Mouse (Mus musculus): Measurements from ENCODE around the gene Zfp53. TPM values are rescaled to one million over a fixed set of nuclear protein-coding genes. Genes with fewer than 3 reads are reported as not detected.
"Not testable (repeated sequence)": the region's sequence is repeated elsewhere in the genome, so short reads cannot be mapped to it uniquely, and the experiment has no call there.

The Zfp53 gene
- 1 to 10 TPM; 2.5 to 2.9 TPM for total RNA-seq (2021)

- peak; percentile 91 to 92 for DNase-seq
- intact Hi-C loops (cut with DNase I): loop anchor here (2.0 kb wide), 1 partner anchor 38 kb away; the partner anchor contains the start of gene Zfp51
These were observed at the start of gene Zfp53 for GRCm38 (mm10) chr17:21488760-21489499. Zfp53 (plus strand) TSS chr17:21488998.

DNA sequence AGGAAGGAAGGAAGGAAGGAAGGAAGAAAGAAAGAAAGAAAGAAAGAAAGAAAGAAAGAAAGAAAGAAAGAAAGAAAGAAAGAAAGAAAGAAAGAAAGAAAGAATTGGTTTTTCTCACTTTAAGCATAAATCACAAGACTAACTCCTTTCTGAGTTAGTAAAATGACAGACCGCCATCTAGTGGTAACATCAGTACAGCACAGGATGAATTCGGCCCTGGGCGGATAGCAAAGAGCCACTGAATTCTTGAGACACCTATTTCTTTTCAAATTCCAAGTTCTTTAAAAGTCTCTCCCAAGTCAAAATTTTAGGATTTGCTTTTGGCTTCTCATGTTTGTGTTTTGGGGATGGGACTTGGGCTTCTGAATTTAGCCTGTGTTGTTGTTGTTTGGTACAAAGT is 39.1 kb upstream of the Zfp53 start:
- peak; percentile 83 to 87 for DNase-seq
- intact Hi-C loops (cut with DNase I): loop anchor here (2.0 to 10.0 kb wide), 4 partner anchors 27 to 505 kb away; partner anchors contain the start of genes Ppp2r1a, Zfp53 and Zfp54

DNA sequence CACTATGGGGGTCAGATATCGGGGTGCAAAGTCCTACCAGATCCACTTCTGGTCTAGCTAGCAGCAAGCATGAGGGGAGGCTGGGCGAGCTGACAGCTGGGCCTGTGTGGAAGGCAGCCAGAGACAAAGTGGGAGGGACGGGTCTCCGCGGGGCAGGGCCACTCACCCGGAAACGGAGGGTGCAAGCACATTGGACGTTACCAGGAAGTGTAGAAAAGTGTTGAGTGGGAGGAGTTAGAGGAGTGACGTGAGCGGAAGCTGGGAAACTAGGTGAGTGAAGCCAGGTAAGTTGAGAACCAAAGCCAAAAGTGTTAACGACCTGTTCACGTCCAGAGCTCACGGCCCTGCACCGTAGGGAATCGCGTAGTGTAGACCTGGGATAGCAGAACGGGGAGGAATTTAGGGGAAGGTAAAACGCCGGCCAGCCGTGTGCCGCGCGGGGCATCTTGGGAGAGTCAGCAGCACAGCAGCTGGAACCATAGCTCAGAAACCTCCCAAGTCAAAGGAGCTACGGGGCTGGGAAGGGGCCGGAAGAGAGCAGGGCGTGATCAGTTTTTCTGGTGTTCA is 38.6 kb upstream of the Zfp53 start, which contains the start of gene Zfp51:
TSS of gene Zfp51 (plus strand) at position 237 of the 567 bp plus-strand sequence.
- intact Hi-C loops (cut with DNase I): loop anchor here (2.0 to 10.0 kb wide), 3 partner anchors 39 to 505 kb away; partner anchors contain the start of genes Ppp2r1a and Zfp53
- DNase-seq: peak; percentile 96

DNA sequence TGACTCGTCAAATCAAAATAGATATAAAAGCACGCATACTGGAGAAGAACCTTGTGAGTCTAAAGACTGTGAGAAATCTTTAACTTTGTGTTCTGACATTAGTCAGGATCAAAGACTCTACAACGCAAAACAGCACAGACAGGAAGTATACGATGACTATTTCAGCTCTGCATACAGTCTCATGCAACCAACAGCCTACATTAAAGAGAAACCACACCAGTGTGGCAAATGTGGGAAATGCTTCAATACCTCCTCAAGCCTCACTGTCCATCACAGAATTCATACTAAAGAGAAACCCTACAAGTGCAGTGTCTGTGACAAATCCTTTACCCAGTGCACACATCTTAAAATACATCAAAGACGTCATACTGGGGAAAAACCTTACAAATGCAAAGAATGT is 25.2 kb upstream of the Zfp53 start:
- DNase-seq: no peak
- intact Hi-C loops (cut with DNase I): no loop called here

- no peak for DNase-seq
- intact Hi-C loops (cut with DNase I): no loop called here
These were observed 16.7 kb upstream of the Zfp53 start for GRCm38 (mm10) chr17:21472032-21472652.

DNA sequence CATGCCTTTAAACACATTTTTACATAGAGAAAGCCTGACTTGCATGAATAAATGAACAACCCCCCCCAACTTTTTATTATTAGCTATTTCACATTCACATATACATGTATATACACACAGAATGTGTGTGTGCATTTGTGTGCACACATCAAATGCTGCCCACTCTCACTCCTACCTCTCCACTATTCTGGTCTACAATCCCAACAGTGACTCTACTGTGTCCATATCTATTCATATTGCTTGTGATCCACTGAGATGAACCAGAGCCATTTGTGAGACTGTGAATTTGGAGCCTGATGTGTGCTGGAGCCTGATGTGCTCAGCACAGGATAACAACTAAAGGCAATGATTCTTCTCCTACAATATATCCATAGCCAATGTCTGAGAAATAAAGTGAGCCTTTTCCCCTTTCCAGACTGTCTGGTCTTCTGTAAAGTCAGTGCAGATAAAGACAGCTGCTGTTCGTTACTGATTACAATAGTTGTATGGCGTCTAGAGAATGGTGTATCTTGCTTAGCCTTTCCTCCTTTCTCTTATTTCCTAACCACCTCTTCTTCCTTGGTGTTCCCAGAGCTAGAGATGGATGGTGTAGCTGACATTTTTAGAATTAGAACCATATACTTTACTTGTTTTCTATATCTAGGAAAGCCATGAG is 16.0 kb upstream of the Zfp53 start:
- DNase-seq: no peak
- intact Hi-C loops (cut with DNase I): no loop called here

GRCm38 (mm10) chr17:21473362-21474190 is 15.2 kb upstream of the Zfp53 start:
- DNase-seq: peak in 1 of 2 experiments; percentile 15
- intact Hi-C loops (cut with DNase I): no loop called here

- peak; percentile 11 to 27 for DNase-seq
- intact Hi-C loops (cut with DNase I): not testable (repeated sequence)
These were observed 14.1 kb upstream of the Zfp53 start for GRCm38 (mm10) chr17:21474729-21475128.

DNA sequence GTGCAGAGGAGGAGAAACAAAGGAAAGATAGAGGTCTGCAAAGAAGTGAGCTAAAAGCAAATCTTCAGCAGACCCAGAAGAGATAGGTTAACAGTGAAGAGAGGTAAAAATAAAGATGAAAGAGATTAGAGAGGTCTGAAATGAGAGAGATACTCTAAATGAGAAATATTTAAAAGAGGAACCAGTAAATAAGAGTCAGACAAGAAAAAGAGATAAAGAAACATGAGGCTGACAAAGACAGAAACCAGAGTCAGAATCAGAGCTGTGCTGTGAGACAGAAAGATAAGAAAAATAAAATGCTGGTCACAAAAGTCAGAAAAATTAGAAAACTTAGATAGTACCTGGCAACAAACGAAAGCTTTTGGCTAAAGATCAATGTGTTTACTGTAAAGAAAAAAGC is 13.5 kb upstream of the Zfp53 start:
- DNase-seq; intact Hi-C loops (cut with DNase I): not testable (repeated sequence)

DNA sequence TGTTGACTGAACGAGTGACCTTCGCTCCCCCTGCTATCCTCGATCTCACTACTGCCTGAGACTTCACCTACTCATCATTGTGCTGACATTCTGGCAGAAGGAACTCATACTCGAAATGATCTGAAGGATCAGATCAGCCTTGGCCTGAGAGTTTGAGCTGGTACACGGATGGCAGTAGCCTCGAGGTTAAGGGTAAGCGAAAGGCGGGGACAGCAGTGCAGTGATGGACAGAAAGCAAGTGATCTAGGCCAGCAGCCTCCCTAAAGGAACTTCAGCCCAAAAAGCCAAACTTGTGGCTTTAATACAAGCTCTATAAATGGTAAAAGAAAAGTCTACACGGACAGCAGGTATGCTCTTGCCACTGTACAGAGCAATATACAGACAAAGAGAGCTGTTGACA is 12.4 kb upstream of the Zfp53 start:
- intact Hi-C loops (cut with DNase I); DNase-seq: not testable (repeated sequence)

DNA sequence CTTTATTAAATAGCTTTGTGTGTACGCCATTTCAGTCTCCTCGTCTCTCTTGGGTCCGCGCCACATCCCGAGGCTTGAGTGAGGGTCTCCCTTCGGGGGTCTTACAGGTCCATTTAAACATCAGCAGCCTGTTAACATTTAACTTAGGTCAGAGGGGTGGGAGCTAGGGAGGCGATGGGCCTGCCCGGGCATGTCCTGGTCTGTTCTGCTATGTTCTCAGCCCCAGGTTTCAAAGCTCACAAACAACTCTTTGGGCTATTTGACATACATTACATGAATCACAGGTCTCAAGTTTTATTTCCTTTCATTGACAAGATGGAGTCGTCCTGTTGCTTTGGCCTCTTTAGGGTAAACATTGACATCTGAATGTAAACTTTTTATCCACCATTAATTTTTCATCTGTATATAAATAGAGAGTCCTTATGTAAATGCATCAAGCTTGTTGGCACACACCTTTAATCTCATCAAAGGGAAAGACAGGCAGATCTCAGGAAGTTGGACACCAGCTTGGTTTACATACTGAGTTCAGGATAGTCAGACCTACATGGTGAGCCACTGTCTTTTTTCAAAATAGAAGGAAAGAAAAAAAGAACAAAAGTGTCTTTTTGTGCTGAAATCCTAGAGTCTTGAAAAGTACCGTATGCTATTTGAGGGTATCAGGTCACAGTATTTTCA is 10.6 kb upstream of the Zfp53 start:
- DNase-seq: not testable (repeated sequence)

GRCm38 (mm10) chr17:21489500-21490001 is 753 bp downstream of the Zfp53 start:
- DNase-seq: no peak
- intact Hi-C loops (cut with DNase I): loop anchor here (2.0 kb wide), 1 partner anchor 39 kb away; the partner anchor contains the start of gene Zfp51

More for the DNA sequence above, 10.6 kb upstream of the Zfp53 start:
- intact Hi-C loops (cut with DNase I): not testable (repeated sequence)

DNA sequence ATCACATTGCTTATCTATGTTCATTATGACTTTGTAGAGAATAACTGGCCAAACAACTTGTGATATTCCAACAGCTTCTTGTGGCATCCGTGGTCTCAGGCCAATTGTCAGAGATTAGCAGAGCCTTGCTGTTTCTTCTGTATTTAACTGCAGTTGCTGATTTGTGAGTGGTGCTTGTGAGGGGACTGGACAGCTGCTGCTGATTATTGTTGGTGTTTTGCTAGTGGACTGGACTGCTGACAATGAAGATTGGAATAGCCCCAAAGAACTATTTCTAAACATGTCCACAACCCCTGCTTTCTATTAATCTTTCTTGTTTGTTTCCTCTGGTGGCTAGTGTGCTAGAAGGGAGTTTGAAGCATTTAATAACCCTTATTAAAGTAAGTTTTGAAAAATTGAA is 12.6 kb downstream of the Zfp53 start:
- intact Hi-C loops (cut with DNase I): no loop called here
- DNase-seq: no peak

- no peak for DNase-seq
- intact Hi-C loops (cut with DNase I): no loop called here
These were observed 15.7 kb downstream of the Zfp53 start for GRCm38 (mm10) chr17:21504524-21504923.

GRCm38 (mm10) chr17:21506258-21506657 is 17.5 kb downstream of the Zfp53 start:
- intact Hi-C loops (cut with DNase I): no loop called here
- no peak for DNase-seq

- DNase-seq: peak in 1 of 2 experiments; percentile 50
- intact Hi-C loops (cut with DNase I): loop anchor here (10.0 kb wide), 1 partner anchor 85 kb away; the partner anchor contains the start of gene Zfp54
These were observed 21.0 kb downstream of the Zfp53 start for GRCm38 (mm10) chr17:21509756-21510155.

- DNase-seq: peak; percentile 81
- intact Hi-C loops (cut with DNase I): loop anchor here (1.0 to 10.0 kb wide), 5 partner anchors 19 to 283 kb away; partner anchors contain the start of genes Zfp51 and Zfp54
These were observed 26.8 kb downstream of the Zfp53 start for GRCm38 (mm10) chr17:21515403-21516105.
